Mouse (Mus musculus): ENCODE data around the gene Fscn2.
"Not testable (repeated sequence)": the region's sequence is repeated elsewhere in the genome, so short reads cannot be mapped to it uniquely, and the experiment has no call there.

Fscn2 gene

GRCm38 (mm10) chr11:120346383-120347034 lies 14.8 kb upstream of the Fscn2 start:
- DNase-seq (ENCODE audit: low read depth): not testable (repeated sequence)

- DNase-seq (ENCODE audit: low read depth): no peak
Measured at GRCm38 (mm10) chr11:120347301-120347700, 14.0 kb upstream of the Fscn2 start.

DNA sequence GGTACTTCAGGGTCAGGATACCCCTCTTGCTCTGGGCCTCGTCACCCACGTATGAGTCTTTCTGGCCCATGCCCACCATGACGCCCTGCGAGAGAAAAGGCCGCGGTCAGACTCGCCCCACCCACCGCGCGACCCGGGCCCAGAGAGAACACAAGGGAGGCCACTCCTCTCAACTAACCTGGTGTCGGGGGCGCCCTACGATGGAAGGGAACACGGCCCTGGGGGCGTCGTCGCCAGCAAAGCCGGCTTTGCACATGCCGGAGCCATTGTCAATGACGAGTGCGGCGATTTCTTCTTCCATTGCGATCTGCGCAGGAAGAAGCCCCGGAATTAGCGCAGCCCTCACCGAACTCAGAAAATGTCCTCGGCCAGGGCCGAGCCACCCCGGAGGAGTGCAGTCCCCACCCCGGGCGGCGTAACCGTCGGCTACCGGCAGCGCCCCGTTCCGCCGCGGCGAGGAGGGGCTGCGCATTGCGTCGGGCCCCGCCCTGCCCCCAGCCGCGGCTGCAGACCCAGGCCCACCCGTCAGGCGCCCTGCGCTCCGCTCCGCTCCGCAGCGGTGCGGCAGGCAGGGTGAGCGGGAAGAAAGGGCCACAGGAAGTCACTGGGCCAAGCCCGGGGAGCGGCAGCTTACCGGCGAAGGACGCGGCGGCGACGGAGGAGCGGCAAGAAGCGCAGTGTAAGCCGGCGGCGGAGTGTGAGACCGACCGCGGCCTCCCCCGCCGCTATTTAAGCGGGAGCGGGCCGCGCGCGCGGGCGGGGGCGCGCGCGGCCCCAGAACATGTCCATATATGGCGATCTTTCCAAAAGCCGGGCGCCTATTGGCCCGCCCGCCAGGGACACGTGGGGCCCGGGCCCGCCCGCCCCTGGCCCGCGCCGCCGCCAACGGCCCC lies 13.3 kb upstream of the Fscn2 start, which contains the start of gene Actg1:
Actg1 (minus strand) TSS at position 752 of the 893 bp plus-strand sequence.
- DNase-seq (ENCODE audit: low read depth): no peak

GRCm38 (mm10) chr11:120348684-120349370 lies 12.5 kb upstream of the Fscn2 start:
- DNase-seq (ENCODE audit: low read depth): no peak

DNA sequence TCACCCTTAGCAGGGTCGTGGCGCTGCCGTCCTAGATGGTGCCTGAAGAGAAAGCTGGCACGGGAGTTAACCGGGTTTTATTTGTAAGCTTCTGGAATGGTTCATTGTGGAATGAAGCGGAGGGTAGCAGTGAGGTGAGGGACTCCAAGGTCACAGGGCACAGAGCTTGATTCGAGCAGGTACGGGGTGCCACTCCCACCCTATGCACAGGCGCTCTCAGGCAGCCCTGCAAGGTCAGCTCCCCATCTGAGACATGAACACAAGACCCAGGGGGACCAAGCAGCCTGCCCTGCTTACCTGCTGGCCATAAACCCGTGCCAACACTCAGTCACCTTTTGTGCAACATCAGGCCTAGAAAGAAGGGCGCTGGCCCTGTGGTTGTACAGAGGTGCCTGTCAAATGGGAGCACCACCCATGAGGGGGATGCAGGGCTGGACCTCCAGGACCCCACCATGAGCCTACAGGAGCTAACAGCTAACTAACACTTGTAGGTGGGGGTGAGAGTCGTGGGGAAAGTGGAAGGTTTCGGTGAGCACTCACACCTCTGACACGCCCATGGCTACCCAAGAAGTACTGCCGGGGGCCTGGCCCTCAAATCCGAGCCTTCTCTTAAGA lies 11.9 kb upstream of the Fscn2 start:
- no peak for DNase-seq (ENCODE audit: low read depth)

DNA sequence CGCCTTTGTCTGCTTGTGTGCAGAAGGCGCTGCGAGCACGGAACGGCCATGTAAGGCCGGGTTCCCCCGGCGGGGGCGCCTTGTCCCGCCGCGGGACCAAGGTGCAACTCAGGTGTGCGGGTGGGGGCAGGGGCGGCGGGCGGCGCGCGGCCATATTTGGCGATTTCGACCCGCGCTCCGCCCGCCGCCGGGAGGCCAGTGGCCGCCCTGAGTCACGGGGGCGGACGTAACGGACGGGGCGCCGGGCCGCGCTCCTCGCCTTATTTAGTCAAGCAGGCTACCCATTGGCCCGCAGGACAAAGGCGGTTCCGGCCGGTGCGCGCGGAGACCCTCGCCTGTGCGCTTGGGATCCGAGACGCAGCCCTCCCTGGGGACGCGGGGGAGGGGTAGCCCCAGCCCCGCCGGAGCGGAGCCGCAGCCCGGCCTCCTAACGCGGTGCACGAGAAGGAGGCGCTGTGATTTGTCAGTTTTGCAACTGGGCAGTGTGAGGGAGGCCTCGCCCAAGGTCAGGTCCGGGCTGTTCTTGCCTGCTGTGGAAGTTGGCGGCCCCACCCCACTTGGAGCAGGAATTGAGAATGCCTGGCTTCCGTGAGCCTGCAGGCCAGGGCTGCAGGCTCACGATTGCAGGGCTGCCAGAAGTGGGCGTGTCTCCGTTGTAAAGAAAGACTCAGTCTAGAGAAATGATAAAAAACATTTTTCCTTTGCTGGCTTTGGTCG lies 11.2 kb upstream of the Fscn2 start:
- peak; percentile 81 for DNase-seq (ENCODE audit: low read depth)

DNA sequence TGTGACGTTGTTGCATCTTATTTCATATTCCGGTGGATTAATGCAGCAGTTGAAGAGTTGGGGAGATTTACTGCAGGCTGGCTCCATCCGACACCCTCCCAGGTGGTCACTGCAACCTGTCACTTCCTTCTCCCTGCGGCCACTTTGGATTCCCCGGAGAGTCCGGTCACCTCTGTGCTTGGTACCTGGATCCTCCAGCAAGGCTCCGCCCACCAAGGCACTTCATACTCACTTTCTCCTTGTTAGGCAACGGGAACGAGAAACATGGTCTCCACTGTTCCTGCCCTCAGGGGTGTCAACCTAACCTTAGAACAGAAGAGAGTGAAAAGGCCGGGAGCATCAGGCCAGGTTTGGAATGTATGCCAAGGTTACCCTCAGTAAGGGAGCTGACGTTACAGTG lies 10.6 kb upstream of the Fscn2 start:
- no peak for DNase-seq (ENCODE audit: low read depth)

- no peak for DNase-seq (ENCODE audit: low read depth)
Measured at GRCm38 (mm10) chr11:120351250-120352092, 9.9 kb upstream of the Fscn2 start.

DNA sequence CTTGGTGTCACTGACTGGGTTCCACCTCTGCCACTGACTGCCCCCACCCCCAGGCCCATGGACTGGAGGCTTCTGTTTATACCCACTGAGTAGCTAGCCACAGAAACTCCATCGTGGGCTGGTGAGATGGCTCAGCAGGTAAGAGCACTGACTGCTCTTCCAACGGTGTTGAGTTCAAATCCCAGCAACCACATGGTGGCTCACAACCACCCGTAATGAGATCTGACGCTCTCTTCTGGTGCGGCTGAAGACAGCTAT lies 9.3 kb upstream of the Fscn2 start:
- not testable (repeated sequence) for DNase-seq (ENCODE audit: low read depth)

DNA sequence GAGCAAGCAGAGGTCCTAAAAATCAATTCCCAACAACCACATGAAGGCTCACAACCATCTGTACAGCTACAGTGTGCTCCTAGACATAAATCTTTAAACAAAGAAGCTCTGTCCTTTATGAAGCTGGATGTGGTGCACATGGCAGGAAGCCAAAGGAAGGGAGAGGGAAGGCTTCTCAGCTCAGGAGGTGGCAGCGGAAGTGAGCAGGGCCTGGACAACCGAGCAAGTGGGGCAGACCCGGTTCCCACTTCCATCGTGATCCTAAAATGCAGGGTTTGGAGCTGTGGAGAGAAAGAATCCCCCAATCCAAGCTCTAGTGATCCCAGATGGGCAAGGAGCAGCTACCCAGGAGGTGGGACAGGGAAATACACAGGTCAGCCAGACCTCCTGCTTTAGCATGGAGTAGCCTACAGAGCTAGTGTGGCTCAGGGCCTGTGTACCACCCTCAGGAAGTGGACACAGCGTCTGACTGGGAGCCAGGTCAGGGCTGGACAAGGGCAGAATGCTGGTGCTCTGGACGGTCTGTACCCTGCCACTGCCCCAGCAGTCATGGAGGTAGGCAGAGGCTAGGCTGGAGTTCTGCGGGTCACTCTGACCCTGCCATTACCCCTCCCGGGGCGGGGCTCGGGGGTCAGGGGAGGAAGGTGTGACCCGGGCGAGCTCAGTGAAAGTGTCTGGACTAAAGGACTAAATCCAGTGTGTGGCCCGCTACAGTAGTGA lies 8.6 kb upstream of the Fscn2 start:
- no peak for DNase-seq (ENCODE audit: low read depth)

DNA sequence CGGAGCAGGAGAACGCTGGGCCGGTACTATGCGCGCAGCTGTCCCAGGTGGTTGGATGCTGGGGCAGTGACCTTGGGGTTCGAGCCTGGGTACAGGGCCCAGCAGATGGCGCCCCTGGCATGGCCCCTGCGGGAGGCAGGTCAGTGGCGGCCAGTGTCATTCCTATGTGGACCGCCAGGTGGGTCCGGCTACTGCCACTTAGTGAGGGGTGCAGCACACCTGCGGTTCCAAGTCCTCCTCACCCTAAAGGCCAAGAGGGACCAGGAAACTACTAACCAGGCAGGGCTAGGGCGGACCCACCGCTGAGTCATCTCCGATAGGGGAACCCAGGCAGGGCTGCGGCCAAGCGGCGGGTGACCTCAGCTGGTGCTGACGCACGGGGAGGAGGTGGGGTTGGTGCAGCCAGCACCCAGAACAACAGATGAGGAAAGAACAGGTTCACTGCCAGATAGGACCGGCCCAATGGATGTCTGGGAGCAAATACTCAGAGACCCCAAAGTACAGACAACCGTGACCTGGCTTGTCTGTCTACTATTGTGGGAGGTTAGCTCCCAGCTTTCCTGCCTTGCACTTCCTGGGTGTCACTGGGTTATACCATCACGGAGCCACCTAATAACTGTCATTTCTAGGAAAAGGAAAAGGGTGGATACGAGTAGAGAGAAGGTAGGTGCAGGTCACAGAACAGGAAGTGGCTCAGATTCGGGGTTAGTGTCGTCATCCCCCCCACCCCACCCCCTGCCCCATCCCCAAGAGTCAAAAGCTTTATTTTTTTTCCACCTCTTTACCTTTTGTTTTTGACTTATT lies 7.6 kb upstream of the Fscn2 start:
- DNase-seq (ENCODE audit: low read depth): peak; percentile 75

GRCm38 (mm10) chr11:120354304-120355276 lies 6.7 kb upstream of the Fscn2 start:
- no peak for DNase-seq (ENCODE audit: low read depth)

DNA sequence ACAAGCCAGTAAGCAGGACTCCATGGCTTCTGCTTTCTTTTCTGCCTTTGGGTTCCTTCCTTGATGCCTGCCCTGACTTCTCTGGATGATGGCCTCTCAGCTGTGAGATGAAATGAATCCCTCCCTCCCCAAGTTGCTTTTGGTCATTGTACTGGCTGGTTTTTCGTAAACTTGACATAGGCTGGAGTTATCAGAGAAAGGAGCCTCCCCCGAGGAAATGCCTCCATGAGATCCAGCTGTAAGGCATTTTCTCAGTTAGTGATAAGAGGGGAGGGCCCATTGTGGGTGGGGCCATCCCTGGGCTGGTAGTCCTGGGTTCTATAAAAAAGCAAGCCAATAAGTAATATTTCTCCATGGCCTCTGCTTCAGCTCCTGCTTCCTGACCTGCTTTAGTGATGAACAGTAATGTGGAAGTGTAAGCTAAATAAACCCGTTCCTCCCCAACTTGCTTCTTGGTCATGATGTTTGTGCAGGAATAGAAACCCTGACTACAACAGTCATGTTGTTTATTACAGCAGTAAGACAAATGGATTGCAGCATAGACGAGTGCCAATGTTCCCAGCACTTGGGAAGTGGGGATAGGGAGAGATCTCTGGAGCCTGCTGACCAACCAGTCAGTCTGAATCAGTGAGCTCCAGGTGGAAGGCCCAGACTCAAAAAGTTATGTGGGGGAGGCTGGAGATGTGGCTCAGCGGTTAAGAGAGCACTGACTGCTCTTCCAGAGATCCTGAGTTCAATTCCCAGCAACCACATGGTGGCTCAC lies 5.9 kb upstream of the Fscn2 start:
- DNase-seq (ENCODE audit: low read depth): no peak

GRCm38 (mm10) chr11:120356319-120356840 lies 5.0 kb upstream of the Fscn2 start:
- no peak for DNase-seq (ENCODE audit: low read depth)

DNA sequence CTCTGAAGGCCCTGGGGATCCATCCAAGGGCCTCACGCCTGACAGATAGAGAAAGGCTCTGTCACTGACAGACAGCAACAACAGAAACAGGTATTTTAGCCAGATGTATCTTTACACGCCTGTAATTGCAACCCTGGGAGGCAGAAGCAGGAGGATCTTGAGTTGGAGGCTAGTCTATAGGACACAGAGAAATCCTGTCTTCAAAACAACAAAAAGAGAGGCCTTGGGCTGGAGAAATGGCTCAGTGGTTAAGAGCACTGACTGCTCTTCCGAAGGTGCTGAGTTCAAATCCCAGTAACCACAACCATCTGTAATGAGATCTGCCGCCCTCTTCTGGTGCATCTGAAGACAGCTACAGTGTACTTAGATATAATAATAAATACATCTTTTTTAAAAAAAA lies 4.4 kb upstream of the Fscn2 start:
- DNase-seq (ENCODE audit: low read depth): no peak

GRCm38 (mm10) chr11:120357791-120358401 lies 3.4 kb upstream of the Fscn2 start:
- no peak for DNase-seq (ENCODE audit: low read depth)

DNA sequence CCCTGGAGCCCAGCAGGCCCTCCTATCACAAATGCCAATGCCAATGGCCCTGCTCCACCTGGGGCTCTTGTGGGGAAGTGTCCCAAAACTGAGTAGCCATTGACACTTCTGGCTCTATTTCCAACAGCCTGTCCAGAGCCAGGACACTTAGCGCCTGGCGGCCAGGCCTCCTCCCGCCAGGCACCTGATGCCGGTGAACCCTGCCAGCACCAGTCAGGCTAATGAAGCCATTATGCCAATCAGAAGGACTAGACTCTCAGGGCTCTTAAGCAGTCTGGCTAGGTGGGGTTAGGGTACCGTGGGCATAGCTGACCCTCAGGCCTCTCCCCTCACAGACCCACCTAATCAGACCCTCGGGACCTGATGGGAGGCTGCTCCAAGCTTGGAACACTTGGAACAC lies 1.9 kb upstream of the Fscn2 start:
- no peak for DNase-seq (ENCODE audit: low read depth)

Data from fibroblast of lung, adult 2 months (primary cell).